Mouse (Mus musculus) adrenal gland, postnatal 36 days (tissue): ENCODE measurements at regions not wholly inside any gene's neighbourhood (a gene's known extent, or its start where the extent isn't known, plus 50 kb on each side); places are given as distances from the start of the nearest gene placed in this dataset.

Experiments
- DNase-seq, 2 experiments: peaks; one replicate each; pipeline ENCODE4 v3.0.0; 2021; ENCODE audit warnings: mixed read lengths in 1 of 2

GRCm38 (mm10) chr4:142638057-142638456 lies 398.9 kb upstream of the Kazn start:
- DNase-seq: no peak

- DNase-seq: no peak
Observed at GRCm38 (mm10) chr4:142634398-142634797, 395.2 kb upstream of the Kazn start.

GRCm38 (mm10) chr4:142633667-142634350 lies 394.6 kb upstream of the Kazn start:
- DNase-seq: peak; percentile 5 to 8

- no peak for DNase-seq
Observed at GRCm38 (mm10) chr4:142626503-142627194, 387.4 kb upstream of the Kazn start.

GRCm38 (mm10) chr4:142625456-142625855 lies 386.3 kb upstream of the Kazn start:
- DNase-seq: no peak

- no peak for DNase-seq
Observed at GRCm38 (mm10) chr4:142622151-142622861, 383.1 kb upstream of the Kazn start.

GRCm38 (mm10) chr4:142619396-142619795 lies 380.2 kb upstream of the Kazn start:
- no peak for DNase-seq

GRCm38 (mm10) chr4:142618770-142619169 lies 379.6 kb upstream of the Kazn start:
- DNase-seq: no peak

GRCm38 (mm10) chr4:142617676-142618075 lies 378.5 kb upstream of the Kazn start:
- DNase-seq: peak; percentile 14 to 35

GRCm38 (mm10) chr4:142616901-142617300 lies 377.7 kb upstream of the Kazn start:
- no peak for DNase-seq

GRCm38 (mm10) chr4:142605098-142605497 lies 365.9 kb upstream of the Kazn start:
- DNase-seq: no peak

- no peak for DNase-seq
Observed at GRCm38 (mm10) chr4:142597214-142597613, 358.0 kb upstream of the Kazn start.

- DNase-seq: no peak
Observed at GRCm38 (mm10) chr4:142589084-142589741, 350.0 kb upstream of the Kazn start.

GRCm38 (mm10) chr4:142588418-142589083 lies 349.4 kb upstream of the Kazn start:
- DNase-seq: no peak

GRCm38 (mm10) chr4:142587345-142588035 lies 348.3 kb upstream of the Kazn start:
- no peak for DNase-seq

- DNase-seq: no peak
Observed at GRCm38 (mm10) chr4:142578536-142578935, 339.3 kb upstream of the Kazn start.

- no peak for DNase-seq
Observed at GRCm38 (mm10) chr4:142577519-142577918, 338.3 kb upstream of the Kazn start.

GRCm38 (mm10) chr4:142574528-142574927 lies 335.3 kb upstream of the Kazn start:
- DNase-seq: no peak

GRCm38 (mm10) chr4:142570712-142571111 lies 331.5 kb upstream of the Kazn start:
- DNase-seq: no peak

GRCm38 (mm10) chr4:142568556-142568955 lies 329.4 kb upstream of the Kazn start:
- no peak for DNase-seq

GRCm38 (mm10) chr4:142554716-142555115 lies 315.5 kb upstream of the Kazn start:
- DNase-seq: no peak
